Mouse (Mus musculus) lung, postnatal 36 days (tissue): ENCODE data around the gene Cyp26a1.

Experiments
- DNase-seq: peaks from one replicate; pipeline ENCODE4 v3.0.0; 2022; ENCODE audit warnings: mixed read lengths

The Cyp26a1 gene

DNA sequence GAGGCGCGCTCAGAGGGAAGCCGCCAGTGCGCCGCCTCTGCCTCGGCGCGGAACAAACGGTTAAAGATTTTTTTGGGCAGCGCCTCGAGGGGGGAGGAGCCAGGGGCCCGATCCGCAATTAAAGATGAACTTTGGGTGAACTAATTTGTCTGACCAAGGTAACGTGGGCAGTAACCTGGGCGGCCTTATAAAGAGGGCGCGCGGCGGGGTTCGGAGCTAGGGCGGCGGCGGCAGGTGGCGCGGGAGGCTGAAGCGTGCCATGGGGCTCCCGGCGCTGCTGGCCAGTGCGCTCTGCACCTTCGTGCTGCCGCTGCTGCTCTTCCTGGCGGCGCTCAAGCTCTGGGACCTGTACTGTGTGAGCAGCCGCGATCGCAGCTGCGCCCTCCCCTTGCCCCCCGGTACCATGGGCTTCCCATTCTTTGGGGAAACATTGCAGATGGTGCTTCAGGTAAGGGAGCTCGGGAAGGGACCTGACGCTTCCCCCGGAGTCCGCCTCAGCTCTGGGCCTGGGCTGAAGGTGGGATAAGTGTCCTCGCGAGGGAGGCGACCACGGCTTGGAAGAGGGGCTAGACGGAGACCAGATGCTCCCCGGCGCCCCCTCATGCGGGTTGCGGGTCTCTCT, at the start of gene Cyp26a1:
Gene Cyp26a1, plus strand, starts transcription at position 148 of the 622 bp plus-strand sequence.
- no peak for DNase-seq

DNA sequence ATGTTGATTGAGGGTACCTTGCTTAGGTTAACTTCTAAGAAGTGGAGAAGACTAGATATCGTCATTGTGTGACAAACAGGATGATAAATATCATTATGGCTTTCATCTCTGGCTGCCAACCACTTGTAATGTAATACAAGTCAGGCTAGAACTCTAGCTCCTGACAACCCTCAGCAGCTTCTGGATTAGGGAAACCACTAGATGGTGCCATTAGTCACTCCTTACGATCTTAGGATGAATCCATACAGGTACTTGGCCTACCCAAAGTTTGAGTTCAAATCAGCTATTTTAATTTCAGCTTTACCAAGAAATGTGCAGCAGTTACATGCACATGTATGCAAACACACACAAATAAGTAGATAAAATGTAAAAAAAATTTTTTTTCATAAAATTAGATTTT, 49.6 kb upstream of the Cyp26a1 start:
- no peak for DNase-seq

DNA sequence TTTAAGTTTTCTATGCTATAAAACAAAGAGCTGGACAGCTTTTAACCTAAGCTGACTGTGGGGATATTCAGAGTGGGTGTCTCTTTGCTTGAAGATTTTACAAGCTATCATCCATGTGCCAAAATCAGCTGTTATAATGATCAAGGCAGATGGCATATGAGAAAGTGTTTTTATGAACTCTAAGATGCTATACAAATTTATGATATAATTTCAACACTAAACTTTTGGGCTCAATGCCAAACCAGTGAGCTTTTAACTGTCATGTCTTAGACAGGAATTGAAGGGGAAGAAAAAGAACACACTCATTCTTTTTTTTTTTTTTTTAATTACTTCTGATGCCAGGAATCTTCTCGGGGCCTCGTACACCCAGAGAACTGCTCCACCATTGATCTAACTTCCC, 47.1 kb upstream of the Cyp26a1 start:
- no peak for DNase-seq

DNA sequence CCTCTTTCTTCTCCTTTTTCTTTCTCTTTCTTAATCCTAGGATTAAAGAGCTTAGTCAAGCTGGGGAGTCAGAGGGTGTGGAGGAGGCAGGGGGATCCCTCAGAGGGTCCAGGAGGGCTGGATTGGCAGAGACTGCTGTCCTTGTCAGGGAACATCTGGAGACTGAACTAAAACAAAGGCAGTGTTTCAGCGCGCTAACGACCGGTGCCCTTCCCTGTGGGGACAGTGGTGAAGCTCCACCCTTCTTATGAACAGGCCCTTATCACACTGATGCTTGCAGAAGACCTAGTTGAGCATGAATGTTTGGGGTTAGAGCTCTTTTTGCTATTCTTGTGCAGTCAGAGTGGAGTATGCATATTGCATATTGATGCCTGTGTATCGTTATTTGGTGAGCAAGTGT, 43.6 kb upstream of the Cyp26a1 start:
- DNase-seq: no peak

DNA sequence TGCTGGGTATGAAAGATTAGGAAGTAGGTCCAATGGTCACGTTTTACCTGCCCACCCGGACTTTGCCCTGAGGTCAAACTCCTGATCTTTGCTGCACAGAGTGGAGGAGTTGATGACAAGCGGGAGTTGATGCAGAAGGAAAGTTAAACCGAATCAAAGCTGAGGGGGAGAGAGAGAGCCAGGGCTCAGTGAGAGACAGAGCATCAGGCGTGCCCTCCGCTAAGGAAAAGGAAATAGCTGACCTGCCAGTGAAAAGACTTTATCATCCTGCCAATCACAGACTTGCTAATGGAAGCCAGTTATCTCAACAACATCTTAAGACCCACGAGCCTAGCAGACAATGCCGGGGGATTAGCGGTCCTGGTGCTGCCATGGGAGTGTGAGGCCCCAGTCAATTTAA, 41.2 kb upstream of the Cyp26a1 start:
- DNase-seq: no peak

DNA sequence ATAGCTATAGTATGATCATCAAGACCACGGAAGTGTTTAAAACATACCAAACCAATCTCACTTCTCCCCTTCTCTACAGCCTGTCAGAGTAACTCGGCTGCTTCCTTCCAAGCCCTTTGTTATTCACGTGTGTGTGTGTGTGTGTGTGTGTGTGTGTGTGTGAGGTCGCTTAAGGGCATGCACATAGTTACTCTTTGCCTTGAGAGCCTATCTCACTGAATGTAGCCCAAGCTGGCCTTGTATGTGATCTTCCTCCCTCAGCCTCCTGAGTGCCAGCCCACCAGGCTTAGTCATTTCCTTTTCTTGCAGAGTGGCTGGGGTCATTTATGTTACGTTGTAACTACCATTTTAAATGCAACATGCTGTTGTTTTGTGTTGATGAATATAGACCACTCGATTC, 32.3 kb upstream of the Cyp26a1 start:
- DNase-seq: no peak

DNA sequence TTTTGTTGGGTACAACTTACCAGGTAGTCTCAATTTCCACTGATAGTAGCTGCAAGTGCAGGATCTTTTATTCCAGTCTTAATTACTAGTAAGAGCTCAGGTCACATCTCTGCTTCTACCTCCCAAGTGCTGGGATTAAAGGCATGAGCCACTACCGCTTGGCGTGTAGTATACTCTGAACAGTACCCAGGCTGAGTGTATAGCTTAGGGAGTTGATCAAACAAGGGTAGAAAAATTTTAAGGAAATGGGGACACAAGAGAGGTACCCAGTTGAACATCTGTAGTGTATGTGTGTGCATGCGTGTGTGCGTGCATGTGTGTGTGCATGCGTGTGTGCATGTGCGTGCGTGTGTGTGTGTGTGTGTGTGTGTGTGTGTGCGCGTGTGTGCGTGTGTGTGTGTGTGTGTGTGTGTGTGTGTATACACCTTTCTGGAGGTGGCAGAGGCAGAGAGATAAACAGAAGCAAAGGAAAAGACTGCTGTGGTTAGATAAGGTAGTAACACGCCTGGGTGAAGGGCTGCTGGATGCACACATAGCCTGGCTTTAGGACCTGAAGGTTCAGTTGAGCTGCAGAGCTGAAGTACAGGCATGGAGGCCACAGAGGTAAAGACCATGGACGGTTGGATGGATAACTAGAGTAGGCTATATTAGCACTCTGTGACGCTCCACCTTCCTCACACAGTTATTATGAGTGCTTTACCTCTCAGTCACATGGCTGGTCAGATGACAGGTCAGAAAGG, 29.6 kb upstream of the Cyp26a1 start:
- DNase-seq: no peak

DNA sequence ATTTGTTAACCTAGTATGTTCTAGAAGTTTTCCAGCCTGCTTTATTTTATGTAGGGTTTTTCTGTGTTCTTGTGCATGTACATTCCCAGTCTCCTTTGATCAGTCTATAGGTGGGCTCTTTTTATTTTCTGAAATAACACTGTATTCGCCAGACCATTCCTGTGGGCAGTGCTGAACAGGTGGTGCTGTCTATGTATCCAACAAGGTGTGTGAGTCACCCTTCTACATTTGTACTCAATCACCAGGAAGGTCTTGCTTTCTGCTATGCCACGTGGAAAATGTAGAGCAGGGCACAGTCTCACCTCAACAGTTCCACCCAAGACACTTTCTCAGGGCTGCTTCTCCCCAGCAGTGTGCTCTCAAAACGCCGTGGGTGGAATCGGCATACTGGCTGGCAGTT, 28.9 kb upstream of the Cyp26a1 start:
- DNase-seq: no peak

DNA sequence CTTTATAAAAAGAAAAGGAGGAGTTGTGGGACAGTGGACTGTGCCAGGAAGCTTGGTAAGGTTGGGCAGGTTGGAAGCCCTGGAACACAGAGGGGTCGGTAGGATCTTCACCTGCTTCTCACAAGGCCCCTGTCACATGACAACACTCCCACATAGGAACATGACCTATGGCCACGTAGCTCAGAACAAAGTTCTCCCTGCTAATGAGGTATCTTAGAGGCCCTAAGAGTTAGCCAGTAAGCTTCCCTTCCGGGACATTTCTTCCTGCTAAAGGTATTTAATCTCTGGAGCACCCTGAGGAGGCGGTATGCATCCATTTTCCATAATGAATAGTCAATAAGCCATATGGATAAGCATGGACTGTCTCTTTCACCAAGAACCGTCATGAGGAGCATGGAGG, 28.1 kb upstream of the Cyp26a1 start:
- DNase-seq: no peak

DNA sequence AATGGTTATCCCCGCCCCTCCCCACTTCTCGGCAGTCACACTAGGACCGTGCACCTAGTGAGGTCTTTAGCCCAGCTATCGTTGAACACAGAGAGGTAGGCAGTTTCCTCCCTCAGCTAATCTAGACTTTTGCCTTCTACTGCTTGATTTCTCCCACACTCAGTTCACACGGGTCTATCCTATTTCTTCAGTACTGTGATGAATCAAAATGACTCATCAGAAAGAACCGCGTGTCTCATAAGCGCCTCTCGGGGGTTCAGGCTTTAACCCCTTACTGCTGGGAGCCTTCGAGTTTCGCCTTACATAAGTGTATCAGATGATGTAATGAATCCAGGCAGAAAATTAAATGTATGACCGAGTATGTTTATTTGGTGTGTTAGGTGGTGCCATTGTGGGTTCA, 24.2 kb upstream of the Cyp26a1 start:
- no peak for DNase-seq

DNA sequence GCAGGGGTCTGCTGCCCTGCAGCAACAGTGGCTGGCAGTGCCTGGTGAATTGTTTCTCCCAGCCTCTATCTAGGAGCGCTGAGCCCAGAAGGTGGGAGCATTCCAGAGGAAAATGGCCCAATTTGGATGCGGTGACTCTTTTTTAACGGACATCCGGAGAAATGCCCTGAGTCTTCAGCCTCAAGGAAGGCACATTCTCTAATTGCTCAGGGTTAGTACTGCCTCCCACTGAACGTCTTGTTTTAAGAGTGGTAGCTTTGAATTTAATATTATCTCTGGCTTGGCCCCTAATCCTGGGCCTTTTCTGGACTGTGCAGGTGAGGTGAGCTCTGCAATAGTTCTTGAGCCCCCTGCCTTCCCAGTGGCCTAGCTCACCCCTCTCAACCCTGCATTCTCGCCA, 12.3 kb upstream of the Cyp26a1 start, which contains the start of gene Cyp26c1:
Gene Cyp26c1, plus strand, starts transcription at position 301 of the 400 bp plus-strand sequence.
- DNase-seq: no peak

DNA sequence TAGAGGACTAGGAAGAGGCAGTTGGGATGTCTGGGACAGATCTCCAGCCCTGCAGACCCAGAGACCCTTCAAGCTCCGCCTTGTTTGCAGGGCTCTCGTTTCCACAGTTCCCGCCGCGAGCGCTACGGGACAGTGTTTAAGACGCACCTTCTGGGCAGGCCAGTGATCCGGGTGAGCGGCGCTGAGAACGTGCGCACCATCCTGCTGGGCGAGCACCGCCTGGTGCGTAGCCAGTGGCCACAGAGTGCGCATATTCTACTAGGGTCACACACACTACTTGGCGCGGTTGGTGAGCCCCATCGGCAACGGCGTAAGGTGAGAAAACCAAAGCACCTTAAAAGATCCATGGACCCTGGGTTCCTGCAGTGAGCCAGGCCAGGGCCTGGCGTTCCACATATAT, 11.3 kb upstream of the Cyp26a1 start:
- DNase-seq: no peak

DNA sequence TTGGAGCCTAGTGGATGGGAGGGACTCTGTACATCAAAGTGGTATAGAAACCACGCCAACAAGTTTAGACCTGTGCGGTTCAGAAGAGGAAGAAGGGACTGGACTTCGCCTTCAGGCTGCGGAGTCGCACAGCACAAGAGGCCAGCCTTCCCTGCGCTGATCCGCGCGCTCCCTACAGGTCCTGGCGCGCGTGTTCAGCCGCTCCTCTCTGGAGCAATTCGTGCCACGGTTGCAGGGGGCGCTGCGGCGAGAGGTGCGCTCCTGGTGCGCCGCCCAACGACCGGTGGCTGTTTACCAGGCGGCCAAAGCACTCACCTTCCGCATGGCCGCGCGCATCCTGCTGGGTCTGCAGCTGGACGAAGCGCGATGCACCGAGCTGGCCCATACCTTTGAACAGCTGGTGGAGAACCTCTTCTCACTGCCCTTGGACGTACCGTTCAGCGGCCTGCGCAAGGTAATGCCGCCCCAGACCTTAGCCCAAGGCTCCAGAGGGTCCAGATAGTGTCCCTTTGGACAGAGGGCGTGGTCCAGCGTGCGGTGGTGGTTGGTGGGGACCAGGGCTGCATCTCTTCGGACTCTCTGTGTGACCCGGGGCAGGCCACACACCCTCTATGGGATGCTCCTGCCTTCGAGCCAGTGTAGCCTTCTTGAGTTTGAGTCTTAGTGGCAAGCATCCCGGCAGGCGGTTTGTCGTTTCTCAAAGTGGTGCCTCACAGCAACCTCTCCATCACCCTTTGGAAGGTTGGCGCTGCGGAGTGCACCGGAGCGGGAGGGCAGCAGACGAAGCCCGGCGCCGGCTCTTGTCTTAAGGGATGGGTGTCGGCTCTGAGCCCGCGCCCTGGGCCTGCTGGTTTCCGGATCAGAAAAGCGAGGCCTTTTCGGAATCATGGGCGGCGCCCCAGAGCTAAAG, 10.4 kb upstream of the Cyp26a1 start:
- DNase-seq: peak; percentile 9

DNA sequence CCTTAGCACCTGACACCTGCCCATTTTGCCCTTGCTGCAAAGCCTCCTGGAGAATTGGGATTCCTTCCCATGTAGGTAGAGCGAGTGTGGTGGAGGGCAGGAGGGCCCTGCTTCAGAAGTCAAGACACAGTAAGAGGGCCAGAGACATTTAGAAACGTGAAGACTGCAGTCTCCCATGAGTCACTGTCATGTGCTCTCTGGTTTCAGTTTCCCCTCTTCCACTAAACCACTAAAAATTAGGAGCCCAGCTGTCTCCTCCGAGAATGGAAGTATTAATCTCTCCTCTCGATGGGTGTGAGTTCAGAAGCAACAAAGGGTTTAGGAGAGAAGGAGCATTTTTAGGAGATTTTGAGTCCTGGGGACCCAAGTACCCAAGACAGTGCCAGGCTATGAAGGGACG, 8.1 kb upstream of the Cyp26a1 start:
- DNase-seq: no peak

DNA sequence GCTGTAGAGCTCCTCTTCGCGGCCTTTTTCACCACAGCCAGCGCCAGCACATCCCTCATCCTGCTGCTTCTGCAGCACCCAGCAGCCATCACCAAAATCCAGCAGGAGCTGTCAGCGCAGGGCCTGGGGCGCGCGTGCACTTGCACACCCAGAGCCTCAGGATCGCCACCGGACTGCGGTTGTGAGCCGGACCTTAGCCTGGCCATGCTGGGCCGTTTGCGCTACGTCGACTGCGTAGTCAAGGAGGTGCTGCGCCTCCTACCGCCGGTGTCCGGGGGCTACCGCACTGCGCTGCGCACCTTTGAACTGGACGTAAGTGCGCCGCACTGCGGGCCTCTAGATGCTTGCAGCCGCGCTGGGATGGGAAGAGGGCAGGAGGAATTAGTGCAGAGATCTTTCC, 6.9 kb upstream of the Cyp26a1 start:
- DNase-seq: no peak

DNA sequence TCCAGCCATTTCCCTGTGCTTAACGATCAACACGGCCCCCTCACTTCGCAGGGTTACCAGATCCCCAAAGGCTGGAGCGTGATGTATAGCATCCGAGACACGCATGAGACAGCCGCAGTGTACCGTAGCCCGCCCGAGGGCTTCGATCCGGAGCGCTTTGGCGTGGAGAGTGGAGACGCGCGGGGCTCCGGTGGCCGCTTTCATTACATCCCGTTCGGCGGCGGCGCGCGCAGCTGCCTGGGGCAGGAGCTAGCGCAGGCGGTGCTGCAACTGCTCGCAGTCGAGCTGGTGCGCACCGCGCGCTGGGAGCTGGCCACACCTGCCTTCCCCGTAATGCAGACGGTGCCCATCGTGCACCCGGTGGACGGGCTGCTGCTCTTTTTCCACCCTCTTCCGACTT, 4.7 kb upstream of the Cyp26a1 start:
- DNase-seq: no peak

DNA sequence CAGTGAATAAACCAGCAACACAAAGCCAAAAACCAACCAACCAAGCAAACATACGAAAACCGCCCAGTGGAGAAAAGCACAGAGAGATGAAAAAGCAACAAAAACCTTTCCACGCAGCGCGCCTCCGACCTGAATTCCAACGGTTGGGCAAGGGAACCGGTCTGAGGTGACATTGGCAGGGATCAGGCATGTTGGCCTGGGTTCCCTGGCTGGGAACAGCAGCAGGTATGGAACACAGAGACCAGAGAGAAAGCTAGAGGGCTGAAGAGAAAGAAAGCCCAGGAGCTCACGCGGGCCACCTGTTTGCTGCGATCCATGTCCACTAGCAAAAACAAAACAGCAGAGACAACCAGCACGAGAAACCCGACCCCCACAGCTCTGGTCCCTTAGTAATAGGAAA, 2.5 kb upstream of the Cyp26a1 start:
- DNase-seq: no peak

DNA sequence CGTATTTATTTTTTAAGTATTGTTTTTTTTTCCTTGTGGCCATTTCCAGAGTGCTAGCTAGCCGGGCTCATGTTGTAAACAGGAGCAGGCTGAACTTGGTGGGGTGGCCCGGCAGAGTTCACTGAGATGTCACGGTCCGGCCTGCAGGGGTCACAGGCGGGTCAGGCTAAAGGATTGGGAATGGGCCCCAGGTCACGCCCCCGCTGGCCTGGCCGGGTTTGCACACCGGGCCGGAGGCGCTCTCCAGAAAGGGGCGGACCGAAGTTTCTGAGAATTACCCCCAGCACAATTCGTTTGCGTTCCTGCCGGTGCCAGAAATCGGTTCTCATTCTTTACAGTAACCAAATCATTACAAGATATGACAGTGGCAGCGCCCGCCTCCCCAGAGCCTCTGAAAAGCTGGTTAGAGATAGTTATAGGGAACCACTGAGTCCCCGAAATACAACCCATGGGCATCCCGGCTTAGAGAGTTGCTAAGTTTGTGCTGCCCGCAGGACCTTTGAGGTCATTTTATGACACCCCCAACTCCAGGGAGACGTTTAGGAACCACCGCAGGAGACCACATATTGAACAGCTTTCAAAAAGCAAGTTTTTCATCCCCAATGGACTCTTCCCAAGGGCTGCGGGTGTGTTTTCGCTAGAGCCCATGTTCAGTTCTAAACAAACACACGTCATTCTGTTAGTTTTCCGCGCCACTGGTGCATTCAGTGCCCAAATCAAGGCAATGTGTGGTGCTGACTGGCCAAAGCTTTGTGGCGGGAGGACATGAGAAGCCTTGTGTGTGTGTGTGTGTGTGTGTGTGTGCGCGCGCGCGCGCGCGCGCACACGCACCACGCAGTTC, 1.6 kb upstream of the Cyp26a1 start:
- DNase-seq: no peak

DNA sequence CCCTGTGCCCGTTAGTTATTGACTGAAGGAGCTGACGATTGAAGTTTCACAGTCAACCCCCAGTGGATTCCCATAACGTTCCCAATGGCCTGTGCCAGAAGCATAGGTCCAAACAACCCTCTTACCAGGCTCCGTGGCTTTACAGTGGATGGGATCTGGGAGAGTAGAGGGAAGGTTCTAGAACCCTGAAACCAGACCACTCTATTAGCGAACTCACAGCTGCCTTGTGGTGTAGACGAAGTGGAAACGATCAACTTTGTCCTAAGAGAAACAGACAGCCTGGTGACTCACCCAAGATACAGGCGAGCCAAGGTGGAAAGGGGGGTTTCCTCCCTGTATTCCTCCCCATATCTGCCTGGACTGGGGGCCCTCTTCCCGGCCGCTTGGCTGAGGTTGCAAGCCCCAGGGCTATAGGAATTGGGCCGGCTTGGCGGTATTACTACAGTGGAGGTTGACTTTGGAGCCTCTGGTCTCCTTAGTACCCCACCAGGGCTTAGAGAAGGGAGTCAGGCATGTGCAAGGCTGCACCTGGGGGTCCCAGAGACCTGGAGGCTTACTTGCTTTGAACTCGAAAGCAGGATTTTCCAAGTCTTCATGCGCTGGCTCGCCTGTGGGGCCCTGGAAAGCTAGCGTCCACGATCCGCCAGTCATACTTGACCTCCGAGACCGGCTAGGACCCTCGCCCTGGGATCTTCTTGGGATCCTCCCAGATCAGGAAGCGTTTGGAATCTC, 829 bp upstream of the Cyp26a1 start:
- DNase-seq: no peak

DNA sequence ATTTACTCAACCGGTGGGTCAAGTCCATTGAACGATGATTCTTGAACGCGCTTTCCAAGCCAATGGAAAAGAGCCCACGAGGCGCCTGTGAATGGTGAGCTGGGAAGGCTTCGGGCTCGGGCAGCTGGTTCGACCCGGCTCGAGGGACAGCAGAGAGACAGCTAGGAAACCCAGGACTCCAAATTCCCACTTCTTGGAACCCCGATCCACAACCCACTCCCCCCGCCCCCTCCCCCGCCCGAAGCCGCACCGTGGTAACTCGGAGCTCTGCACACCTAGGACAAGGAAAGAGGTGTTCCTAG, 312 bp upstream of the Cyp26a1 start:
- no peak for DNase-seq

DNA sequence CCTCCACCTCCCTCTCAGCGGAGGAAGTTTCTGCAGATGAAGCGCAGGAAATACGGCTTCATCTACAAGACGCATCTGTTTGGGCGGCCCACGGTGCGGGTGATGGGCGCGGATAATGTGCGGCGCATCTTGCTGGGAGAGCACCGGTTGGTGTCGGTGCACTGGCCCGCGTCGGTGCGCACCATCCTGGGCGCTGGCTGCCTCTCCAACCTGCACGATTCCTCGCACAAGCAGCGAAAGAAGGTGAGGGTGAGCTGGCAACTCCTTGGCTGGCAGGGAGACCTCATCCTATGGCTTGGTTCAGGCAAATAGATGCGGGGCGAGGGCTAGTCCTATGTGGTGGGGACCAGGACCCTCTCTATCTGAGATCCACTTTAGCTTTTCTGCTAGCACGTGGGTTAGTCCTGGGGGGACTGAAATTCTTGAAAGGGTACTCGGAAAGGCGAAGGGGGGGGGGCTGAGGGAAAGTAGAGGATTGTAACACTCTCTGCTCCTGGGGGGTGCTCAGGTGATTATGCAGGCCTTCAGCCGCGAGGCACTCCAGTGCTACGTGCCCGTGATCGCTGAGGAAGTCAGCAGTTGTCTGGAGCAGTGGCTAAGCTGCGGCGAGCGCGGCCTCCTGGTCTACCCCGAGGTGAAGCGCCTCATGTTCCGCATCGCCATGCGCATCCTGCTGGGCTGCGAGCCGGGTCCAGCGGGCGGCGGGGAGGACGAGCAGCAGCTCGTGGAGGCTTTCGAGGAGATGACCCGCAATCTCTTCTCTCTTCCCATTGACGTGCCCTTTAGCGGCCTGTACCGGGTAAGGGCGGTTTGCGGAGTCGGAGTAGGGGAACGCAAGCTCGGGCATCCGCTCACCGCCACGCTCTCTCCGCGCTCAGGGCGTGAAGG, 919 bp downstream of the Cyp26a1 start:
- no peak for DNase-seq
